Mouse (Mus musculus) c-Kit-positive CD71-positive TER-119-negative erythroid progenitor cells, embryonic 14.5 days (primary cell): Measurements from ENCODE around the gene Midn.
A peak's percentile ranks its signal among the peaks of the same experiment; 100 is the strongest.

ENCODE experiments used
- DNase-seq: peaks from one replicate; pipeline ENCODE4 v3.0.0-alpha.2; 2013; ENCODE audit warnings: low read depth

Gene Midn

GRCm38 (mm10) chr10:80147719-80148601, at the start of gene Midn:
TSS of gene Midn (plus strand) at chr10:80148272.
- no peak for DNase-seq

DNA sequence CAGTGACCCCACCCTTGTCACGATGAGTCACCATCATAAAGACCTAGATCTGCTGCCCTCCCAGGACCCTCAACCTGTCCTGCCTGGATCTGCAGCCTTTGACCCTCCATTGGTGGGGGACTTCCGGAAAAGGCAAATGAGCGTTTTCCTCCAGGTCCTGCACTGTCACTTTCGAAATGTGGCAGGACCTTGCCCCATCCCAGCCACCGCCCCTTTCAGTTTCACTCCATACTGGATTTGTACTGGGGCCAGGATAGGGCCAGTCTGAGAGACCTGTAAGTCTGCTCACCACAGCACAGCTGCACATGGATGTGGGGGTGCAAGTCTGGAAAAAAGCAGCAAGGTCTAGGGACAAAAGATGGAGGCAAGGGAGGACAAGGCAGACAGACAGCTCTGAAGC, 49.4 kb upstream of the Midn start:
- no peak for DNase-seq

GRCm38 (mm10) chr10:80100982-80101381, 47.1 kb upstream of the Midn start:
- no peak for DNase-seq

GRCm38 (mm10) chr10:80102216-80102915, 45.7 kb upstream of the Midn start:
- DNase-seq = peak; percentile 75

DNA sequence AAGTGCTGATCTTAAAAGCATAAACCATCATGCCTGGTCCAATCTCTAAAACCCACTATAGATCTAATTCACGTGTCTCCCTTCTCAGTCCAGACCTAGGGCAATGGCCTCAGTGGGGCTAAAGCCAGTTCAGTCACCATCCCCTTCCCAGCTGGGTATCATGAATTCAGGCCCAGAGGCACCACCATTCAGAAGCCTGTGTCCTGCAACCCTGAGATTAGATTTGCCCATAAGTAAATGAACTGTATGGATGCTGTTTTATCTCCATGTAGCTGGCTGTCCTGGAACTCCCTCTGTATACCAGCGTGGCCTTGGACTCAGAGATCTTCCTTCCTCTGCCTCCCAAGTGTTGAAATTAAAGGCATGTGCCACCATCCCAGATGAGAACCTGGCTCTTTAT, 45.0 kb upstream of the Midn start:
- DNase-seq = peak; percentile 45

DNA sequence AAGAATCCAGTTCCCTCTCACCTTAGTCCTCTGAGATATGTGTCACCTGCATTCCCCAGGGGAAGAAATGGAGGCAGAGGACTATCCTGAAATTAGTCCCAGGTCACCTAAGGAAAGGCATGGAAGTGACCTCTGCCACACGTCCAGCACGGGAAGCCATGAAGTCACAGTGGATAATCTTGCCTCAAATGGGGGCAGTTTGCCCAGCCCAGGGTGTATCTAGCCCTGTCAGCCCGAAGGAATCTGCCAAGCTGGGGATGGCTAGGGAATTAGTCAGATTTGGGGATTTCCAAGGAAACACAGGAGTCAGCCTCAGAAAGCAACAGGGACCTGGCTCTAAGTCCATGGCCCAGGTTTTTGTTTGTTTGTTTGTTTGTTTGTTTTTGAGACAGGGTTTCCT, 43.9 kb upstream of the Midn start:
- DNase-seq = no peak

- DNase-seq = no peak
Observed at GRCm38 (mm10) chr10:80105460-80105859, 42.6 kb upstream of the Midn start, which contains the start of gene Sbno2. TSS of gene Sbno2 (minus strand) at chr10:80105571.

DNA sequence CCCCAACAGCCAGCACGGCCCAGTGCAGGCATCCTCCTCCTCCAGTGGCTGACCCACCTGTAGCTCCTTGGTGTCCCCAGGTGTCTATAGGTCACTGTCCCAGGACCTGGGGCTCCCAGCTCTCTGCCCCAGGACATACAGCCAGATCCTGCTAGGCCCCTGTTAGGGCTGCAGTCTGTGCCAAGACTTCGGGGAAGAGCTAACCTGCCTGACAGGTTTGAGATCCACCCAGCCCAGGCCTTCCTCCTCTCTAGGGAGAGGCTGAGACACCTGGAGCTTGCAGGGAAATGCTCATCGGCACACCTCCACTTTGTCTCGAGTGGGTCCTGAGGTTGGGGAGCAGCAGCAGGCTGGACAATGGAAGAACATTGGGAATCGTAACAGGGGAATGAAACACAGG, 42.1 kb upstream of the Midn start:
- no peak for DNase-seq

GRCm38 (mm10) chr10:80107678-80108077, 40.4 kb upstream of the Midn start:
- no peak for DNase-seq

- DNase-seq = peak; percentile 88
Observed at GRCm38 (mm10) chr10:80114341-80115284, 33.5 kb upstream of the Midn start.

DNA sequence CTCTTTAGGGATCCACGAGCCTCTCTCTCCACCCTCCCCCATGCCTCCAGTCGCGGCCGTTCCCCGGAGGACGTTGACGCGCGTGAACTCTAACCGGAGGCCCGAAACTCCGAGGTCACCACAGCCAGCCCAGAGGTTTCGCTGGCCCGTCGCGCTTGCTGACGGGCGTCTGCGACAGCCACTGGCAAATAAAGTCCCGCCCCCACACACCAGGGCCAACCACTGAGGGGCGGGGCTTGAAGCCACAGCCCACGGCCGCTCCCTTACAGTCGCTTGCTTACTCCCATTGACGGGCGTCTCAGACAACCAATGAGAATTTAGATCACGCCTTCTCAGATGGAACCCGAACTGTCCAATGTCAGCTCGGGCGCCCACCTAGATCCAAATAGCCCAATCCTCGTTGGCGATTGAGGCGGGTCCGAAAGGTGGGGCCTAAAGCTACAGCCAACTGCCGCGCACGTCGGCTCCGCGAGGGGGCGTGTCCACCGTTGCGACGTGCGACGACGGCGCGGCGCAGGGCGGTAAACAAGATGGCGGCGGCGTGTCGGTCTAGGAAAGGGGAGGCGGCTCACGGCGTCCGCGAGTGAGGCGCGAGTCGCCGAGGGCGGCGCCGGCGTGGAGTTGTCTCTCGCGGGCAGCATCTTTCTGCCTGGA, 32.7 kb upstream of the Midn start, which contains the start of gene Stk11:
Gene Stk11, plus strand, starts transcription at position 514 of the 654 bp plus-strand sequence.
- peak; percentile 100 for DNase-seq

DNA sequence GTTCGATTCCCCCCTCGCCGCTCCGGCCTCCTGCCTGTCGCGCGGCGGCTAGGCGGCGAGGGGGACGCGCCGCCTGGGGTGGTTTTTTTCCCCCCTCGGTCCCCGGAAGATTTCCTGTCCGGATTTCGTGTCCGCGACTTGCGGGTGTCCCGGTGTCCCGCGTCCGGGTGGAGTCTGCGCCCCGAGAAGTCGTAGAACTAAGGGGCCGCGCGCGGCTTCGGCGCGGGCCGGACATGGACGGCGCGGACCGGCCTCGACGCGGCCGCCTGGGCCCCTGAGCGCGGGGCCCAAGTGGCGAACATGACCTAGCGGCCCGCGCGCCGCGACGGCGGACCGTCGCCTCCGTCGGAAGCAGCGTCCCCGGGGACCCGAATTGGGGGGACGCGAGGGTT, 32.1 kb upstream of the Midn start:
- no peak for DNase-seq

GRCm38 (mm10) chr10:80116563-80116926, 31.5 kb upstream of the Midn start:
- DNase-seq = no peak

- peak; percentile 67 for DNase-seq
Observed at GRCm38 (mm10) chr10:80116927-80117691, 31.0 kb upstream of the Midn start.

GRCm38 (mm10) chr10:80117736-80118135, 30.3 kb upstream of the Midn start:
- no peak for DNase-seq

DNA sequence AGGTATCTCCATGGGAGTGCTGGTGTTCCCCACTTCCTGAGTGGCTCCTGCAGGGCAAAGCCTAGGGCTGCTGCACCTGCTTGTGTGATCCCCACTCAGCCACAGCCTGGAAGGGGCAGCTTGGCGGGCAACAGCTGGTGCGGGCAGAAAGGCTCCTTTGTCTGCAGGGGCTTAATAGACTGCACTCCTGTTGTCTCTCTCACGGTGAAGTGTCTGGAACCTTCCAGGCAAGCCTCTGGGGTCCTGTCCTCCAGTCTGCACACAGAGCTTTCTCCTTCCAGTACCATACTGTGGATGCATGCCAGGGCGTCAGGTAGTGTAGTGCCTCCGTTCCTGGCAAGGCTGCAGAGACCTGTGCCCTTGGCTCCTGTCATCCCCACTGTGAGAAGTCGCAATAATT, 29.5 kb upstream of the Midn start:
- no peak for DNase-seq

DNA sequence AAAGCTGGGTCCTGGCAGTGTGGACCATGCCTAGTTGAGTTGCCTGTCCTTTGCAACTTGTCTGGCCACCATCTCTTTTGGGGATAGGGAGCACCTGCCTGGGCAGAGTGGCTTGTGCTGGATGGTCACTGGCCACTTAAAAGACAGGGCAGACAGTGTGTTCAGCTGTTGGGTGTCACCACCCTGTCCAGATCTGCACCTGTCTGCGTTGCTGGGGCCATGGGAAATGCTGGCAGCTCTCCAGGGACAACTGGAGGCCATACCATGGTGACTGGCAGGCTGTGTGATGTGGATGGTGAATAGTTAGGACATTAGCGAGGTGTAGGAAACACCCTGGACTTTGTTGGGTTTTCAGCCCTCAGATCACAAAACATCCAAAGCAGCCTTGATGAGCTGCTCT, 27.9 kb upstream of the Midn start:
- DNase-seq = no peak

DNA sequence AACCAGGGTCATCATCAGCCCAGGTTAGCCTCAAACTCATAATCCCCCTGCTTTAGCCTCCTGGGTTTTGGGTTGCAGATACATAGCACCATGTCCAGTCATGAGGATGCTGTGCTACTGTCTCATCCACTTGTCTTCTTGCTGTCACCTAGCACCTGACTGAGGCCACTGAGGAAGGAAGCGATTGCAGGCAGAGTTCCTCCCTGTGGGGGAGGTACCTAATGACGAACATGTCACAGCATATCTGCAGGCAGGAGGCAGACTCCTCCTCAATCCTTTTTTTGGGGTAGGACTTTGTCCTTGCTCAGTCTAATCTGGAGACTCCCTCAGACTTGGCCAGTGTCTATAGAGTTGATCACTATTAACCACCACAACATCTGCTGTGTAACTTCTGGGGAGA, 26.4 kb upstream of the Midn start:
- DNase-seq = no peak

DNA sequence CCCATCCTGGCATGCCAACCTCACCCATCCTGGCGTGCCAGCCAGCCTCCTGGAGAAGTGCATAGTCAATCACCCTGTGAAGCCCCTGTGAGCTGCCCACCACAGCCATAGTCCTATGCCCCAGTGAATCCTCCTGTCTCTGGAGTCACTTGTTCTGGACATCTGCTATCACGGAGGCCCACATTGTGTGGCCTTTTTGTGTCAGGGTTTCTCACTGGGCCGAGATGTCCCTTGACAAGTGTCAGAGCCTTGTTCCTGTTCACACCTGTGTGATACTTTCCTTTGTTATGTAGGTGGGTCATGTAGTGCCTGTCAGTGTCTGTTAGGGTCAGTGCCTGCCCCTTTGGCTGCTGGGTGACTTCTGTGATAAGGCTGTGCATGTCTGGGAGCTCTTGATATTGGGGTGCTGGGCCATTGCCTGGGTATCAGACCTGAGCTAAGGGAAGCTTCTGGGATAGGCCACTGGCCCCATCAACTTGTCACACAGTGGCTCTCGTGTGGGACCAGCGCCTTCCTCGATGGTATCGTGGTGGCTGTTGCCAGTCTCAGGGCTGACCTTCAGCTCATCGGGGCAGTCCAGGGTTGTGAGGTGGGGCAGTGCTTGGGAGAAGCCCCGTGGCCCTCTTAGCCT, 24.0 kb upstream of the Midn start:
- no peak for DNase-seq

- DNase-seq = no peak
Observed at GRCm38 (mm10) chr10:80127920-80128319, 20.2 kb upstream of the Midn start.
